Mouse (Mus musculus): Measurements from ENCODE around the gene Klk9.

- no peak for TF ChIP-seq CTCF (IDR thresholded peaks at IDR 0.05; ENCODE audit: extremely low read depth, insufficient read length, insufficient replicate concordance, low read depth, low read length)
- TF ChIP-seq POLR2A (IDR thresholded peaks at IDR 0.05; ENCODE audit: low read depth, low read length): no peak
Observed at GRCm38 (mm10) chr7:43774364-43774763, 17.3 kb upstream of the Klk9 start, which contains the start of gene Klk11.
